Mouse (Mus musculus) cerebellum, postnatal 14 days (tissue): ENCODE measurements around the gene Eloa.
"Not testable (repeated sequence)": the region's sequence is repeated elsewhere in the genome, so short reads cannot be mapped to it uniquely, and the experiment has no call there.

Experiments
- DNase-seq, 2 experiments: peaks; one replicate each; pipeline ENCODE4 v3.0.0; 2021; ENCODE audit warnings: mixed read lengths in 2 of 2

Eloa gene

GRCm38 (mm10) chr4:135984556-135984955 lies 37.0 kb downstream of the Eloa start:
- no peak for DNase-seq

GRCm38 (mm10) chr4:135981524-135982063 lies 40.0 kb downstream of the Eloa start:
- DNase-seq: peak; percentile 49 to 58

- DNase-seq: not testable (repeated sequence)
Measured at GRCm38 (mm10) chr4:135980223-135980622, 41.3 kb downstream of the Eloa start.

GRCm38 (mm10) chr4:135976146-135976545 lies 45.4 kb downstream of the Eloa start:
- DNase-seq: peak in 1 of 2 experiments; percentile 33

GRCm38 (mm10) chr4:135972911-135973811 lies 48.4 kb downstream of the Eloa start:
- DNase-seq: peak in 1 of 2 experiments; percentile 16

GRCm38 (mm10) chr4:135972556-135972906 lies 49.0 kb downstream of the Eloa start, which contains the start of gene Lypla2:
Lypla2 (minus strand) TSS chr4:135972626.
- DNase-seq: peak; percentile 92 to 94

- DNase-seq: peak; percentile 26
Measured at GRCm38 (mm10) chr4:135971805-135972555, 49.6 kb downstream of the Eloa start.

- no peak for DNase-seq
Measured at GRCm38 (mm10) chr4:135970585-135970984, 51.0 kb downstream of the Eloa start.

- peak in 1 of 2 experiments; percentile 45 for DNase-seq
Measured at GRCm38 (mm10) chr4:135969070-135969750, 52.4 kb downstream of the Eloa start.

GRCm38 (mm10) chr4:135968271-135968869 lies 53.2 kb downstream of the Eloa start:
- DNase-seq: no peak

GRCm38 (mm10) chr4:135967086-135967760 lies 54.3 kb downstream of the Eloa start:
- DNase-seq: no peak

- DNase-seq: no peak
Measured at GRCm38 (mm10) chr4:135966283-135966682, 55.3 kb downstream of the Eloa start.

GRCm38 (mm10) chr4:135965113-135965512 lies 56.5 kb downstream of the Eloa start:
- DNase-seq: no peak

GRCm38 (mm10) chr4:135964426-135964825 lies 57.1 kb downstream of the Eloa start:
- DNase-seq: peak; percentile 64 to 80

- DNase-seq: peak; percentile 96
Measured at GRCm38 (mm10) chr4:135963457-135964193, 57.9 kb downstream of the Eloa start, which contains the start of gene Gale. Gale (plus strand) TSS chr4:135963727.

GRCm38 (mm10) chr4:135962946-135963345 lies 58.6 kb downstream of the Eloa start:
- DNase-seq: no peak

GRCm38 (mm10) chr4:135962198-135962597 lies 59.4 kb downstream of the Eloa start:
- no peak for DNase-seq

GRCm38 (mm10) chr4:135961709-135962108 lies 59.9 kb downstream of the Eloa start:
- DNase-seq: no peak

GRCm38 (mm10) chr4:135960717-135961116 lies 60.8 kb downstream of the Eloa start:
- DNase-seq: peak; percentile 86 to 93

- DNase-seq: no peak
Measured at GRCm38 (mm10) chr4:135958354-135958753, 63.2 kb downstream of the Eloa start.

GRCm38 (mm10) chr4:135955886-135956285 lies 65.7 kb downstream of the Eloa start:
- no peak for DNase-seq
